Mouse (Mus musculus) cortical plate, adult 2 months (tissue): ENCODE measurements around the gene Mob3a.

Source experiments
- CTCF ChIP-seq: fragments of 200-500 bp; IDR thresholded peaks from 2 replicates; pipeline ENCODE4 v1.5.1; 2011; ENCODE audit warnings: mild to moderate bottlenecking, control low read depth, low read length; ENCODE audit not compliant: insufficient read depth; ENCODE audit errors: extremely low read depth
- POLR2A ChIP-seq: fragments of 200-500 bp; IDR thresholded peaks from 2 replicates; pipeline ENCODE4 v1.6.1; 2011; ENCODE audit warnings: mild to moderate bottlenecking, low read length, control low read depth; ENCODE audit not compliant: insufficient read depth; ENCODE audit errors: extremely low read depth

GRCm38 (mm10) chr10:80704418-80704817 lies 2.6 kb upstream of the Mob3a start:
- TF ChIP-seq CTCF (no peak), POLR2A (no peak)
